Mouse (Mus musculus) midbrain, embryonic 15.5 days (tissue): ENCODE data around the gene Mtmr12. TPM values are rescaled to one million over a fixed set of nuclear protein-coding genes. Genes with fewer than 3 reads are reported as not detected.

Source experiments
- ATAC-seq: fragments of 200-750 bp; cut with Nextera tagmentation; replicated peaks from 2 replicates; pipeline ENCODE4 v1.8.0; 2017; ENCODE audit warnings: moderate TSS enrichment
- H3K27ac ChIP-seq: fragments of 300-500 bp; sonication (generic); 2 replicates; pipeline ENCODE4 v1.5.1; 2015; ENCODE audit warnings: mild to moderate bottlenecking, inconsistent platforms
- H3K27me3 ChIP-seq: fragments of 300-500 bp; sonication (generic); replicated peaks from 2 replicates; pipeline ENCODE4 v1.6.1; 2015; ENCODE audit warnings: inconsistent platforms
- H3K36me3 ChIP-seq: fragments of 300-500 bp; sonication (generic); replicated peaks from 2 replicates; pipeline ENCODE4 v1.6.1; 2015; ENCODE audit warnings: inconsistent platforms
- H3K4me1 ChIP-seq: fragments of 300-500 bp; sonication (generic); 2 replicates; pipeline ENCODE4 v1.6.1; 2015; ENCODE audit warnings: inconsistent platforms
- H3K4me2 ChIP-seq: fragments of 300-500 bp; sonication (generic); 2 replicates; pipeline ENCODE4 v1.6.1; 2015; ENCODE audit warnings: inconsistent platforms, mild to moderate bottlenecking, moderate library complexity
- H3K4me3 ChIP-seq: fragments of 300-500 bp; sonication (generic); 2 replicates; pipeline ENCODE4 v1.5.1; 2015; ENCODE audit warnings: mild to moderate bottlenecking, inconsistent platforms
- H3K9ac ChIP-seq: fragments of 300-500 bp; sonication (generic); 2 replicates; pipeline ENCODE4 v1.6.1; 2015; ENCODE audit warnings: mild to moderate bottlenecking, inconsistent platforms
- H3K9me3 ChIP-seq: fragments of 300-500 bp; sonication (generic); 2 replicates; pipeline ENCODE4 v1.6.1; 2016; ENCODE audit warnings: inconsistent platforms
- WGBS: fragments of 180-500 bp; shearing (Covaris S2); methylation state at CpG from one replicate; pipeline ENCODE4 v1.1.7; 2015; ENCODE audit warnings: mixed read lengths; 5-methylcytosine and 5-hydroxymethylcytosine counted together
- polyA plus RNA-seq: library from polyadenylated mRNA; unstranded; fragments of >200 nt; fragmentation: Nextera tagmentation; extraction: Ambion mirVana; gene quantifications from 2 replicates; pipeline ENCODE4 v1.2.1, GENCODE M21; 2015

The Mtmr12 gene
- polyA plus RNA-seq, 1 experiment from 2014 or later, result 9.6 TPM

- Histone ChIP-seq H3K4me3 (no peak overlapping the region), H3K4me2 (no peak overlapping the region), H3K27ac (no peak overlapping the region), H3K4me1 (peaks cover 7% of the 10 kb centered on the region; the same call in 1 of the 2 replicates), H3K9me3 (no peaks in the 10 kb centered on the region), H3K27me3 (no peaks in the 10 kb centered on the region), H3K36me3 (peaks cover 3% of the 10 kb centered on the region; the same call in 1 of the 2 replicates), H3K9ac (no peak overlapping the region)
- peak; percentile 82 for ATAC-seq
- WGBS, result 53% methylated on average over 11 of the region's 11 CpGs
Measured at GRCm38 (mm10) chr15:12246360-12247158, 41.7 kb downstream of the Mtmr12 start.

- peaks cover 7% of the 10 kb centered on the region; the same call in 1 of the 2 replicates for H3K4me1 ChIP-seq
- no peaks in the 10 kb centered on the region for H3K27me3 ChIP-seq
- no peak overlapping the region for H3K27ac ChIP-seq
- no peak overlapping the region for H3K4me3 ChIP-seq
- H3K36me3 ChIP-seq, result peaks cover 7% of the 10 kb centered on the region; the same call in 1 of the 2 replicates
- no peak overlapping the region for H3K4me2 ChIP-seq
- H3K9me3 ChIP-seq, result no peaks in the 10 kb centered on the region
- ATAC-seq, result peak; percentile 55; the same call in 1 of the 2 replicates
- 44% methylated on average over 4 of the region's 4 CpGs for WGBS
- no peak overlapping the region for H3K9ac ChIP-seq
Measured at GRCm38 (mm10) chr15:12247159-12247603, 42.4 kb downstream of the Mtmr12 start.

- WGBS, result 58% methylated on average over 4 of the region's 4 CpGs
- Histone ChIP-seq H3K36me3 (peaks cover 9% of the 10 kb centered on the region; the same call in 1 of the 2 replicates), H3K27me3 (no peaks in the 10 kb centered on the region), H3K9me3 (no peaks in the 10 kb centered on the region), H3K9ac (no peak overlapping the region), H3K4me2 (no peak overlapping the region), H3K4me3 (no peak overlapping the region), H3K27ac (no peak overlapping the region), H3K4me1 (peaks cover 7% of the 10 kb centered on the region; the same call in 1 of the 2 replicates)
- no peak for ATAC-seq
Measured at GRCm38 (mm10) chr15:12248279-12248678, 43.5 kb downstream of the Mtmr12 start.

GRCm38 (mm10) chr15:12250350-12250749, 45.5 kb downstream of the Mtmr12 start:
- Histone ChIP-seq H3K4me1 (peaks cover 7% of the 10 kb centered on the region; the same call in 1 of the 2 replicates), H3K27me3 (no peaks in the 10 kb centered on the region), H3K36me3 (peaks cover 9% of the 10 kb centered on the region), H3K4me3 (no peak overlapping the region), H3K9ac (no peak overlapping the region), H3K9me3 (no peaks in the 10 kb centered on the region), H3K4me2 (no peak overlapping the region), H3K27ac (no peak overlapping the region)
- 80% methylated on average over 5 of the region's 5 CpGs for WGBS
- no peak for ATAC-seq

- H3K4me3 ChIP-seq, result no peak overlapping the region
- no peak overlapping the region for H3K27ac ChIP-seq
- H3K4me1 ChIP-seq, result peaks cover 7% of the 10 kb centered on the region; the same call in 1 of the 2 replicates
- no peak for ATAC-seq
- no peaks in the 10 kb centered on the region for H3K9me3 ChIP-seq
- no peak overlapping the region for H3K9ac ChIP-seq
- H3K27me3 ChIP-seq, result no peaks in the 10 kb centered on the region
- WGBS, result 91% methylated on average over 15 of the region's 15 CpGs
- no peak overlapping the region for H3K4me2 ChIP-seq
- peaks cover 9% of the 10 kb centered on the region for H3K36me3 ChIP-seq
Measured at GRCm38 (mm10) chr15:12251416-12252140, 46.8 kb downstream of the Mtmr12 start.

GRCm38 (mm10) chr15:12252141-12252489, 47.3 kb downstream of the Mtmr12 start:
- peaks cover 9% of the 10 kb centered on the region for H3K36me3 ChIP-seq
- no peak overlapping the region for H3K4me2 ChIP-seq
- WGBS, result 98% methylated on average over 2 of the region's 2 CpGs
- H3K27me3 ChIP-seq, result no peaks in the 10 kb centered on the region
- no peak overlapping the region for H3K27ac ChIP-seq
- peaks cover 4% of the 10 kb centered on the region; the same call in 1 of the 2 replicates for H3K4me1 ChIP-seq
- H3K4me3 ChIP-seq, result no peak overlapping the region
- H3K9me3 ChIP-seq, result no peaks in the 10 kb centered on the region
- H3K9ac ChIP-seq, result no peak overlapping the region
- ATAC-seq, result no peak

GRCm38 (mm10) chr15:12257730-12258494, 53.1 kb downstream of the Mtmr12 start:
- WGBS, result 91% methylated on average over 16 of the region's 16 CpGs

GRCm38 (mm10) chr15:12263056-12263455, 58.2 kb downstream of the Mtmr12 start:
- Histone ChIP-seq H3K36me3 (peaks cover 37% of the 10 kb centered on the region), H3K4me1 (no peaks in the 10 kb centered on the region), H3K4me2 (no peak overlapping the region), H3K9me3 (no peaks in the 10 kb centered on the region), H3K9ac (no peak overlapping the region), H3K27me3 (no peaks in the 10 kb centered on the region), H3K27ac (no peak overlapping the region), H3K4me3 (no peak overlapping the region)
- 93% methylated on average over 3 of the region's 3 CpGs for WGBS
- ATAC-seq, result no peak

More at GRCm38 (mm10) chr15:12257730-12258494, 53.1 kb downstream of the Mtmr12 start:
- Histone ChIP-seq H3K27ac (no peak overlapping the region), H3K27me3 (no peaks in the 10 kb centered on the region), H3K4me2 (no peak overlapping the region), H3K4me3 (no peak overlapping the region), H3K9me3 (no peaks in the 10 kb centered on the region), H3K9ac (no peak overlapping the region), H3K4me1 (no peaks in the 10 kb centered on the region), H3K36me3 (peaks cover 10% of the 10 kb centered on the region)
- no peak for ATAC-seq

- H3K27ac ChIP-seq, result no peak overlapping the region
- no peak overlapping the region for H3K4me3 ChIP-seq
- H3K36me3 ChIP-seq, result peaks cover 33% of the 10 kb centered on the region
- H3K9me3 ChIP-seq, result no peaks in the 10 kb centered on the region
- no peak overlapping the region for H3K9ac ChIP-seq
- H3K27me3 ChIP-seq, result no peaks in the 10 kb centered on the region
- ATAC-seq, result no peak
- 83% methylated on average over 8 of the region's 8 CpGs for WGBS
- H3K4me1 ChIP-seq, result no peaks in the 10 kb centered on the region
- H3K4me2 ChIP-seq, result no peak overlapping the region
Measured at GRCm38 (mm10) chr15:12266460-12266859, 61.6 kb downstream of the Mtmr12 start.

- peak; percentile 80 for ATAC-seq
- no peak overlapping the region for H3K9ac ChIP-seq
- H3K4me2 ChIP-seq, result no peak overlapping the region
- H3K27me3 ChIP-seq, result no peaks in the 10 kb centered on the region
- no peaks in the 10 kb centered on the region for H3K4me1 ChIP-seq
- no peak overlapping the region for H3K27ac ChIP-seq
- WGBS, result 61% methylated on average over 1 of the region's 1 CpGs
- H3K36me3 ChIP-seq, result peaks cover 26% of the 10 kb centered on the region; the same call in 1 of the 2 replicates
- no peak overlapping the region for H3K4me3 ChIP-seq
- H3K9me3 ChIP-seq, result no peaks in the 10 kb centered on the region
Measured at GRCm38 (mm10) chr15:12268021-12268420, 63.2 kb downstream of the Mtmr12 start.

- Histone ChIP-seq H3K36me3 (no peaks in the 10 kb centered on the region; the same call in 1 of the 2 replicates), H3K4me2 (no peak overlapping the region), H3K9me3 (no peaks in the 10 kb centered on the region), H3K27ac (no peak overlapping the region), H3K27me3 (no peaks in the 10 kb centered on the region), H3K4me3 (no peak overlapping the region), H3K4me1 (no peaks in the 10 kb centered on the region), H3K9ac (no peak overlapping the region)
- no peak for ATAC-seq
- WGBS, result 92% methylated on average over 9 of the region's 9 CpGs
Measured at GRCm38 (mm10) chr15:12271340-12271739, 66.5 kb downstream of the Mtmr12 start.
